Mouse (Mus musculus): ENCODE measurements around the gene Gh. TPM values are rescaled to one million over a fixed set of nuclear protein-coding genes. Genes with fewer than 3 reads are reported as not detected.

Gh gene
- polyA plus RNA-seq (2014; fragmentation: Illumina TruSeq; extraction: RNeasy Lipid Tissue Mini Kit (QIAGEN cat#74804); ENCODE audit: low read depth, low replicate concordance): not detected

GRCm38 (mm10) chr11:106301765-106302164, at the start of gene Gh:
TSS of gene Gh (minus strand) at chr11:106301865.

GRCm38 (mm10) chr11:106314333-106314812, 12.7 kb upstream of the Gh start, which contains the start of gene Cd79b:
TSS of gene Cd79b (minus strand) at chr11:106314762.

GRCm38 (mm10) chr11:106276454-106276853, 25.2 kb downstream of the Gh start, which contains the start of gene Tcam1:
TSS of gene Tcam1 (plus strand) at chr11:106276672.

DNA sequence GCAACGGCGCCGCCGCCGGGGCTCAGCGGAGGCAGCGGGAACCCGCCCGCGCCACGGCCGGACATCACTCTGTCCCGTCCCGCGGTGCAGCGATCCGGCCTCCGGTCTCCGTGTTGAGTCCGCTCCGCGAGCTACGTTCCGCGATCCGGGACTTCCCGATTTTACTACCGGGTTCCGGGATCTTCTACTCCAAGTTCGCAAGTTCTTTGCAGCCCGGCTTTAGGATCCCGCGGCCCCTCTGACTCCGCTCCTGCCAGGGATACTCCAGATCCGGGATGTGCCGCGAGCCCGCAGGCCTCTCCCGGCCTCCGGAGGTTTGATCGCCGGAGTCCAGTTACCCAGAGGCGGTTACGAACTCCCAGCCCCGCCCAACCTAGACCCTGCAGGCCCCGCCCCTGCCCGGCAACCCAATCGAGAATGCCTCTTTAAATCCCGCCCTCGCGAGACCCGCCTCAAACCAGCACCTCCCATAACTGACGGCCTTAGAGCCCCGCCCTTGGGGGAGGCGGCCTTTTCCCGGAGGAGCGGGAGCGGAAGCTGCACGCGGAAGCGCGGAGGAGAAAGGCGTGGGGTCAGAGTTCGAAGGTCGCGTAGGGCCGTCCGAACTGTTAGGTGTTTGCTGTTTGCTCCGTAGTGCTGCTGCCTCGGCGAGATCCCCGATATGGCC, 28.9 kb downstream of the Gh start, which contains the start of gene Smarcd2:
Smarcd2 (minus strand) TSS at position 329 of the 667 bp plus-strand sequence.

DNA sequence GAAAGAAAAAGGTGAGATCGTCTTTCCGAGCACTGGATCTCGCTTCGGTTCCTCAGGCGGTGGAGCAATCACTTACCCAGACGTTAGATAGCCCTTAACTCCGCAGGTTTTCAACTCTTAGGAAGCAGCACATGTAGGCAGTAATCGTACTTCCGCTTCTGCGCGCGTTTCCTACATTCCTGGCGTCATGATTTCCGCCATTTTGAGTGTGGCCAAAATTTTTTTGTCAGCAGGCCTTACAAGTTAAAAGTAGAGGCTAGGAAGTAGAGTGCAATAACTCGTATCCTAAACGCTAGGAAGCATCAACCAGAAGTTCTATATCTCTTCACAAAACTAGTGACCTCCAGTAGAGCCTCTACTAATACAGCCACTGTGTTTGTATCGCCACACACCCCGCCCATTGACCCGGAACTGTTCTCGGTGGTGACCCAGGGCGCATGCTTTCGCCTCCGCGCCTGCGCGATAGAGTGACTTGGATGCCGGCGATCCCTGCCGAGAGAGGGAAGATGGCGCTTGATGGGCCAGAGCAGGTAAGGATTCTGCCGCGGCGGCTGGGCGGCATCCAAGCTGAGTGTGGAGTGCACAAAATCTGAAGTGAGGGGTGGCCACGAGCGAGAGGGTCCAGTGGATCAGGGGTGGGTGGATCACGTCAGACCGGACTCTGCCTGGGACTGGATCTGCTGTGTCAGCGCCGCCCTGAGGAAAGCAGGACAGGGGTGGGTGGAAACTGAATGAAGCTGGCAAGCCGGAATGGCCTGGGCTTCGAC, 45.8 kb downstream of the Gh start, which contains the start of the genes Ftsj3 and Psmc5:
Ftsj3 (minus strand) TSS at position 395 of the 767 bp plus-strand sequence.
Psmc5 (plus strand) TSS at position 470 of the 767 bp plus-strand sequence.

Other genes with a start within 250 kb of the Gh start
- 61.1 TPM for gene Taco1, start 235.8 kb downstream of the Gh start, polyA plus RNA-seq (2014; fragmentation: Illumina TruSeq; extraction: RNeasy Lipid Tissue Mini Kit (QIAGEN cat#74804); ENCODE audit: low read depth, low replicate concordance)
- 33.8 TPM for gene Map3k3, start 217.3 kb downstream of the Gh start, polyA plus RNA-seq (2014; fragmentation: Illumina TruSeq; extraction: RNeasy Lipid Tissue Mini Kit (QIAGEN cat#74804); ENCODE audit: low read depth, low replicate concordance)
- gene Gm10840, start 141.0 kb downstream of the Gh start, polyA plus RNA-seq (2014; fragmentation: Illumina TruSeq; extraction: RNeasy Lipid Tissue Mini Kit (QIAGEN cat#74804); ENCODE audit: low read depth, low replicate concordance): not detected
- 4.6 TPM for gene Limd2, start 141.0 kb downstream of the Gh start, polyA plus RNA-seq (2014; fragmentation: Illumina TruSeq; extraction: RNeasy Lipid Tissue Mini Kit (QIAGEN cat#74804); ENCODE audit: low read depth, low replicate concordance)
- gene Strada, start 99.7 kb downstream of the Gh start, polyA plus RNA-seq (2014; fragmentation: Illumina TruSeq; extraction: RNeasy Lipid Tissue Mini Kit (QIAGEN cat#74804); ENCODE audit: low read depth, low replicate concordance): 10.7 TPM
- gene Ccdc47, start 85.5 kb downstream of the Gh start, polyA plus RNA-seq (2014; fragmentation: Illumina TruSeq; extraction: RNeasy Lipid Tissue Mini Kit (QIAGEN cat#74804); ENCODE audit: low read depth, low replicate concordance): 116 TPM
- 28.4 TPM for gene Ddx42, start 84.9 kb downstream of the Gh start, polyA plus RNA-seq (2014; fragmentation: Illumina TruSeq; extraction: RNeasy Lipid Tissue Mini Kit (QIAGEN cat#74804); ENCODE audit: low read depth, low replicate concordance)
- gene Ftsj3, start 45.8 kb downstream of the Gh start, polyA plus RNA-seq (2014; fragmentation: Illumina TruSeq; extraction: RNeasy Lipid Tissue Mini Kit (QIAGEN cat#74804); ENCODE audit: low read depth, low replicate concordance): 29.6 TPM
- 140 TPM for gene Psmc5, start 45.7 kb downstream of the Gh start, polyA plus RNA-seq (2014; fragmentation: Illumina TruSeq; extraction: RNeasy Lipid Tissue Mini Kit (QIAGEN cat#74804); ENCODE audit: low read depth, low replicate concordance)
- gene Smarcd2, start 28.9 kb downstream of the Gh start, polyA plus RNA-seq (2014; fragmentation: Illumina TruSeq; extraction: RNeasy Lipid Tissue Mini Kit (QIAGEN cat#74804); ENCODE audit: low read depth, low replicate concordance): 18.9 TPM
- not detected for gene Tcam1, start 25.2 kb downstream of the Gh start, polyA plus RNA-seq (2014; fragmentation: Illumina TruSeq; extraction: RNeasy Lipid Tissue Mini Kit (QIAGEN cat#74804); ENCODE audit: low read depth, low replicate concordance)
- gene Cd79b, start 12.9 kb upstream of the Gh start, polyA plus RNA-seq (2014; fragmentation: Illumina TruSeq; extraction: RNeasy Lipid Tissue Mini Kit (QIAGEN cat#74804); ENCODE audit: low read depth, low replicate concordance): 1.9 TPM
- 19.6 TPM for gene Scn4a, start 51.4 kb upstream of the Gh start, polyA plus RNA-seq (2014; fragmentation: Illumina TruSeq; extraction: RNeasy Lipid Tissue Mini Kit (QIAGEN cat#74804); ENCODE audit: low read depth, low replicate concordance)
- 1.9 TPM for gene Prr29, start 63.6 kb upstream of the Gh start, polyA plus RNA-seq (2014; fragmentation: Illumina TruSeq; extraction: RNeasy Lipid Tissue Mini Kit (QIAGEN cat#74804); ENCODE audit: low read depth, low replicate concordance)
- gene Icam2, start 86.2 kb upstream of the Gh start, polyA plus RNA-seq (2014; fragmentation: Illumina TruSeq; extraction: RNeasy Lipid Tissue Mini Kit (QIAGEN cat#74804); ENCODE audit: low read depth, low replicate concordance): 33.8 TPM
- gene Ern1, start 186.0 kb upstream of the Gh start, polyA plus RNA-seq (2014; fragmentation: Illumina TruSeq; extraction: RNeasy Lipid Tissue Mini Kit (QIAGEN cat#74804); ENCODE audit: low read depth, low replicate concordance): 7.5 TPM